Mouse (Mus musculus): Measurements from ENCODE around the gene R3hcc1l. TPM values are rescaled to one million over a fixed set of nuclear protein-coding genes. Genes with fewer than 3 reads are reported as not detected.

Gene R3hcc1l
- 3.0 and 5.1 TPM in 2 replicates for polyA plus RNA-seq (2012; rRNA removed; ENCODE audit: low replicate concordance)

GRCm38 (mm10) chr19:42518620-42519310 lies at the start of gene R3hcc1l:
Gene R3hcc1l, plus strand, starts transcription at chr19:42518759.

GRCm38 (mm10) chr19:42612654-42613053 lies 94.1 kb downstream of the R3hcc1l start, which contains the start of gene Loxl4:
Gene Loxl4, minus strand, starts transcription at chr19:42612813.

Other genes starting within 250 kb of the R3hcc1l start
- 0.33 and 0.50 TPM in 2 replicates for gene Crtac1, start 87.0 kb upstream of the R3hcc1l start, polyA plus RNA-seq (2012; rRNA removed; ENCODE audit: low replicate concordance)
- gene Loxl4, start 94.1 kb downstream of the R3hcc1l start, polyA plus RNA-seq (2012; rRNA removed; ENCODE audit: low replicate concordance): 1.7 and 2.7 TPM in 2 replicates
- gene Pyroxd2, start 234.0 kb downstream of the R3hcc1l start, polyA plus RNA-seq (2012; rRNA removed; ENCODE audit: low replicate concordance): 12.6 and 14.6 TPM in 2 replicates